Mouse (Mus musculus): Measurements from ENCODE around the gene Tns2.
A peak's percentile ranks its signal among the peaks of the same experiment; 100 is the strongest.
"Not testable (repeated sequence)": the region's sequence is repeated elsewhere in the genome, so short reads cannot be mapped to it uniquely, and the experiment has no call there.

Gene Tns2

GRCm38 (mm10) chr15:102100161-102100981 lies at the start of gene Tns2:
Gene Tns2 (plus strand): TSS chr15:102100413.
- DNase-seq (ENCODE audit: low read depth, low spot score) = peak; percentile 83

- peak; percentile 78 for DNase-seq (ENCODE audit: low read depth, low spot score)
Measured at GRCm38 (mm10) chr15:102051920-102052683, 48.1 kb upstream of the Tns2 start.

- no peak for DNase-seq (ENCODE audit: low read depth, low spot score)
Measured at GRCm38 (mm10) chr15:102056495-102057174, 43.6 kb upstream of the Tns2 start.

- DNase-seq (ENCODE audit: low read depth, low spot score) = peak; percentile 94
Measured at GRCm38 (mm10) chr15:102065661-102066325, 34.4 kb upstream of the Tns2 start.

GRCm38 (mm10) chr15:102070476-102071467 lies 29.4 kb upstream of the Tns2 start:
- no peak for DNase-seq (ENCODE audit: low read depth, low spot score)

GRCm38 (mm10) chr15:102072963-102073558 lies 27.2 kb upstream of the Tns2 start:
- DNase-seq (ENCODE audit: low read depth, low spot score) = no peak

GRCm38 (mm10) chr15:102073559-102074069 lies 26.6 kb upstream of the Tns2 start, which contains the start of gene Eif4b:
Gene Eif4b (plus strand): TSS chr15:102073773.
- DNase-seq (ENCODE audit: low read depth, low spot score) = peak; percentile 100

- DNase-seq (ENCODE audit: low read depth, low spot score) = peak; percentile 60
Measured at GRCm38 (mm10) chr15:102074070-102074731, 26.0 kb upstream of the Tns2 start.

- no peak for DNase-seq (ENCODE audit: low read depth, low spot score)
Measured at GRCm38 (mm10) chr15:102074876-102075585, 25.2 kb upstream of the Tns2 start.

- no peak for DNase-seq (ENCODE audit: low read depth, low spot score)
Measured at GRCm38 (mm10) chr15:102077111-102077677, 23.0 kb upstream of the Tns2 start.

- DNase-seq (ENCODE audit: low read depth, low spot score) = no peak
Measured at GRCm38 (mm10) chr15:102079221-102079620, 21.0 kb upstream of the Tns2 start.

GRCm38 (mm10) chr15:102079924-102080323 lies 20.3 kb upstream of the Tns2 start:
- DNase-seq (ENCODE audit: low read depth, low spot score) = not testable (repeated sequence)

- no peak for DNase-seq (ENCODE audit: low read depth, low spot score)
Measured at GRCm38 (mm10) chr15:102080429-102080828, 19.8 kb upstream of the Tns2 start.

- DNase-seq (ENCODE audit: low read depth, low spot score) = no peak
Measured at GRCm38 (mm10) chr15:102082148-102082547, 18.1 kb upstream of the Tns2 start.

GRCm38 (mm10) chr15:102083028-102083427 lies 17.2 kb upstream of the Tns2 start:
- no peak for DNase-seq (ENCODE audit: low read depth, low spot score)

- DNase-seq (ENCODE audit: low read depth, low spot score) = no peak
Measured at GRCm38 (mm10) chr15:102089914-102090585, 10.2 kb upstream of the Tns2 start.

GRCm38 (mm10) chr15:102091063-102091679 lies 9.0 kb upstream of the Tns2 start:
- DNase-seq (ENCODE audit: low read depth, low spot score) = no peak
